Mouse (Mus musculus) liver, adult 2 months (tissue): Measurements from ENCODE around the gene Dhx32. TPM values are rescaled to one million over a fixed set of nuclear protein-coding genes. Genes with fewer than 3 reads are reported as not detected.

Source experiments
- DNase-seq: peaks from one replicate; pipeline ENCODE4 v3.0.0-alpha.2; 2011; ENCODE audit warnings: low read depth, low spot score; ENCODE audit errors: extremely low read depth
- H3K27ac ChIP-seq: fragments of 200-500 bp; replicated peaks from 2 replicates; pipeline ENCODE4 v1.5.1; 2012; ENCODE audit warnings: low read depth, mild to moderate bottlenecking, control low read depth, inconsistent platforms, low read length; ENCODE audit not compliant: insufficient read depth
- H3K27me3 ChIP-seq: fragments of 200-500 bp; 2 replicates; pipeline ENCODE4 v1.6.1; 2012; ENCODE audit warnings: mild to moderate bottlenecking, moderate library complexity, low read length, inconsistent platforms; ENCODE audit not compliant: control insufficient read depth, insufficient read depth
- H3K36me3 ChIP-seq: fragments of 200-500 bp; 2 replicates; pipeline ENCODE4 v1.6.1; 2012; ENCODE audit warnings: low read length, inconsistent platforms; ENCODE audit not compliant: control insufficient read depth, insufficient read depth
- H3K4me1 ChIP-seq: fragments of 200-500 bp; 2 replicates; pipeline ENCODE4 v1.6.1; 2011; ENCODE audit warnings: low read length; ENCODE audit not compliant: control insufficient read depth, insufficient read depth
- H3K4me3 ChIP-seq: fragments of 200-500 bp; 2 replicates; pipeline ENCODE4 v1.5.1; 2011; ENCODE audit warnings: low read depth, mild to moderate bottlenecking, control low read depth, low read length, moderate library complexity; ENCODE audit not compliant: insufficient read depth
- H3K79me2 ChIP-seq: fragments of 200-500 bp; 2 replicates; pipeline ENCODE4 v1.6.1; 2012; ENCODE audit warnings: inconsistent platforms, mild to moderate bottlenecking, low read length, moderate library complexity; ENCODE audit not compliant: control insufficient read depth, insufficient read depth
- H3K9ac ChIP-seq: fragments of 200-500 bp; 2 replicates; pipeline ENCODE4 v1.6.1; 2012; ENCODE audit warnings: low read depth, mild to moderate bottlenecking, control low read depth, inconsistent platforms, low read length
- CTCF ChIP-seq: fragments of 200-500 bp; IDR thresholded peaks from 2 replicates; pipeline ENCODE4 v1.5.1; 2011; ENCODE audit warnings: low read depth, low read length, control low read depth
- POLR2A ChIP-seq: fragments of 200-500 bp; IDR thresholded peaks from 2 replicates; pipeline ENCODE4 v1.6.1; 2011; ENCODE audit warnings: low read length, control low read depth; ENCODE audit not compliant: insufficient read depth; ENCODE audit errors: extremely low read depth
- WGBS: fragments of 180-500 bp; shearing (Covaris S2); methylation state at CpG from one replicate; pipeline ENCODE4 v1.1.7; 2018; 5-methylcytosine and 5-hydroxymethylcytosine counted together
- polyA plus RNA-seq: library from polyadenylated mRNA; depleted of rRNA; stranded (reverse); fragments of >200 nt; gene quantifications from 2 replicates; pipeline ENCODE4 v1.2.3, GENCODE M21; 2012
- total RNA-seq: library from RNA; depleted of rRNA; stranded (reverse); fragments of >200 nt; gene quantifications from 2 replicates; pipeline ENCODE4 v1.2.3, GENCODE M21; 2014

The Dhx32 gene
- total and polyA plus RNA-seq, 2 experiments = 17.0 to 24.0 TPM

DNA sequence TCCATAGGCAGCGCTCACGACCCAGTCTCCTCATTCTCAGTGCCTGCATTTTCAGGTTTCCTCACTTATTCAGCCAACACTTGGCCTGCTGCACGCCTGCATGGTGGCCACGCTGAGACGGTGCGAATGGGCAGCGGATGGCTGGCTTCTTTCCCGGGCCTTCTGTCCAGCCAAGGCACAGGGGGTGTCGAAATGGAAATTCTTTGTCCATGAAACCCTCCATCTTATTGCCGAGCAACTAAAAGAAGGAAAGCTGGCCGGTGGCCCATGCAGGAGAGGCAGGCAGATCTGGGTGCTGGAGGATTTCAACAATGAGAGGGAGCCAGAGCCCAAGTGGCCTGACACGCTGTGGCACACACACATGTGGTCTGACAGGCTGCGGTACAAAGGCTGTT is 16.7 kb downstream of the Dhx32 start:
- no peak overlapping the region for H3K9ac ChIP-seq
- TF ChIP-seq CTCF (no peak), POLR2A (no peak)
- H3K27ac ChIP-seq = no peak overlapping the region
- peaks cover 25% of the 10 kb centered on the region for H3K79me2 ChIP-seq
- H3K4me3 ChIP-seq = no peak overlapping the region
- no peaks in the 10 kb centered on the region for H3K27me3 ChIP-seq
- whole genome bisulfite sequencing = 75% methylated on average over 13 of the region's 13 CpGs
- no peak for DNase-seq
- no peaks in the 10 kb centered on the region for H3K36me3 ChIP-seq
- H3K4me1 ChIP-seq = peaks cover 4% of the 10 kb centered on the region; the same call in 1 of the 2 replicates

DNA sequence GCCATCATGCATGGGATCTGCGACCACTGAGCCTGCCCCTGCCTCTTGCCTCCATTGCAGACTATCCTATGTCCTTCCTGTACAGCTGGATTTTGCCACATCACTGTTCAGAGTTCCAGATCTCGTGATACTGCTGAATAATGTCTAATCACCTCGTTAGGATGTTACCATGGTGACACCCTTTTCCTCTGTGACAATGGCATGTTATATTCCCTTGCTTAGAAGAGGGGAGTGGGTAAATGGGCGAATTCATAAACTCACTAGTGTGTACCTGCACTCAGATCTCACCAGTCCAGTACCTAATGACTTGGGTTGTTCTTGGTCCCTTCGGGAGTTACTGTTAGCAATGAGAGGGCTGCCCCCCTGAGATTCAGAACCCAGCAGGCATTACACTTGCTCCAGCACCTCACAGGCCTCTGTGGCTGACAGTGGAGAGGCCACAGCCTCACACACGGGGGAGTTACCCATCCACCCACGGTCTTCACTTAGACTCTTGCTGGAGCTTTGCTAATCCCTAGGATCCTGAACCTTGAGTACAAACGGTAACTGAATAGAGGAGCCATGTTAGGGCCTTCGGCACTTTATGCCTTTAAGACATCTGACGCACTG is 17.2 kb downstream of the Dhx32 start:
- H3K79me2 ChIP-seq = peaks cover 25% of the 10 kb centered on the region
- H3K27me3 ChIP-seq = no peaks in the 10 kb centered on the region
- no peaks in the 10 kb centered on the region for H3K36me3 ChIP-seq
- no peak overlapping the region for H3K9ac ChIP-seq
- H3K4me1 ChIP-seq = peaks cover 4% of the 10 kb centered on the region; the same call in 1 of the 2 replicates
- H3K4me3 ChIP-seq = no peak overlapping the region
- H3K27ac ChIP-seq = no peak overlapping the region
- 91% methylated on average over 10 of the region's 10 CpGs for WGBS
- DNase-seq = no peak
- TF ChIP-seq POLR2A (no peak), CTCF (no peak)

DNA sequence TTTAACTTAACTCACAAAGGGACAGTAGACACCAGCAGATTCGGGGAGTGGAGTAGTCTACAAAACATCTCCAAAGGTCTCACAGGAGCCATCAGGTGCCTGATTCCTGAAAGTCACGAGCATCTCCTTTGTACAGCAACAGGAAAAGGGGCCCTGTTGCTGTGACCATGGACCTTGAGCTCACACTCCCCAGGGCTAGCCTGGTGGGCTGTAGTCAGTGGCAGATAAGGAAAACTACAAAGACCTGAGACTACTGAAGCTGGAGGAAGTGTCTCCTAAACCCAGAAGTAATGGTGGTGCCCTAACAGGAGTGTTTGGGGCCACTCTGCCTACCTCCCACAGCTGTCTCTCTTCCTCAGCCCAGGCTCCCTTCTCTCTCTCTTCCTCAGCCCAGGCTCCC is 18.1 kb downstream of the Dhx32 start:
- no peaks in the 10 kb centered on the region for H3K36me3 ChIP-seq
- no peak overlapping the region for H3K4me3 ChIP-seq
- H3K4me1 ChIP-seq = peaks cover 4% of the 10 kb centered on the region; the same call in 1 of the 2 replicates
- no peak overlapping the region for H3K27ac ChIP-seq
- no peaks in the 10 kb centered on the region for H3K27me3 ChIP-seq
- TF ChIP-seq CTCF = no peak
- no peak for TF ChIP-seq POLR2A
- H3K79me2 ChIP-seq = peaks cover 25% of the 10 kb centered on the region
- DNase-seq = no peak
- H3K9ac ChIP-seq = no peak overlapping the region
- 87% methylated on average over 2 of the region's 2 CpGs for WGBS

DNA sequence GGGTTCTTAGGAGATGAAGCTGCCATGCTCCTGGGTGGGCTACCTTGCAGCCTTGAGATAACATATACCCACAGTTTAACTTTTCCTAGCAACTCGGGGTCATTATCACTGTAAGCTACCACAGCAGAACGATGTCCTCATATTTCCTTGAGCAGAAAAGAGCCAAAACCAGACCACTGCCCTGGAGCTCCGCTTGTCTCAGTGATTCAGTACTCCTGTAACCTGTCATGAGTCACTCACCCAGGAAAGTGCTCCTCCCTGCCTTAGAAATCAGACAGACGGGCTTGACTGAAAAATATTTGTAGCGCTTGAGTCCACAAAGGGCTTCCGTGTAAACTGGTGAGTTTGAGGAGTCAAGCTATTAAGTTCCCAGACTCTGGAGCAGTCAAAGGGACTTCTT is 19.8 kb downstream of the Dhx32 start:
- Histone ChIP-seq H3K9ac (no peak overlapping the region), H3K27me3 (no peaks in the 10 kb centered on the region), H3K4me1 (peaks cover 7% of the 10 kb centered on the region), H3K4me3 (no peak overlapping the region), H3K36me3 (peaks cover 5% of the 10 kb centered on the region; the same call in 1 of the 2 replicates), H3K79me2 (peaks cover 25% of the 10 kb centered on the region), H3K27ac (no peak overlapping the region)
- 90% methylated on average over 6 of the region's 6 CpGs for WGBS
- DNase-seq = no peak
- TF ChIP-seq POLR2A (no peak), CTCF (no peak)

DNA sequence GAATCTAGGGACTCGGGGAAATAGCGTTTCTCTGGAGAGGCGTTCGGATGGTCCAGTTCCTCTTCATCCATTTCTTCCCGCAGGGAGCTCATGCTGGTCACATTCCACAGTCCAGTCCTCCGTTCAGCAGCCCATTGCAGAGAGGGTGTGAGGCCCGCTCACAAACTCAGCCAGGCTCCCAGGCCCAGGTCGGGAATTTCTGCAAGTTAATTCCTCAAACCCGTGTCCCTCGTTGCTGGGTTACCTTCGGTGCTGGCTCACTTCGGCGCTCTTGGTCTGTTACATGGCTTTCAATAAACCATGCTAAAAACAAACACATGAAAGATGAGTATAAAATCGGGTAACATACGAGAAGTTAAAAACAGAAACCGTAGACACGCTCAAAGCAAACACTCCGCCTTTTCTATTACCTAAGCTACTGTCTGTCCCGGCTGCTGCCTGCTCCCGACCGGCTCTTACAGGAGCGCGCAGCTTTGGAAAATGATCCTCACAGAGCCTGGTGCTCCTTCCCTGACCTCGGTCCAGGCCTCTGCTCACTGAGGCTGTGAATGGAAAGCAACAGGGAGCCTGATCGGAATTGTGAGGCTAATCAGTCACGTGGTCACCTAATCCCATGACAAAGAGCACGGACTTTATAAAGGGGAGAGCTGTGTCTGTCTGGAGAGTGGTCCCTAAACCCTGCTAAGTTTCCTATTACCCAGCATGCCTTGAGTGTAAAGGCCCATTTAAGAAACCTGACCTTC is 22.7 kb downstream of the Dhx32 start:
- Histone ChIP-seq H3K4me3 (no peak overlapping the region), H3K79me2 (peaks cover 17% of the 10 kb centered on the region), H3K36me3 (peaks cover 5% of the 10 kb centered on the region; the same call in 1 of the 2 replicates), H3K27ac (no peak overlapping the region), H3K4me1 (peaks cover 7% of the 10 kb centered on the region), H3K9ac (no peak overlapping the region), H3K27me3 (no peaks in the 10 kb centered on the region)
- WGBS = 70% methylated on average over 27 of the region's 27 CpGs
- TF ChIP-seq CTCF (no peak), POLR2A (no peak)
- DNase-seq = no peak

DNA sequence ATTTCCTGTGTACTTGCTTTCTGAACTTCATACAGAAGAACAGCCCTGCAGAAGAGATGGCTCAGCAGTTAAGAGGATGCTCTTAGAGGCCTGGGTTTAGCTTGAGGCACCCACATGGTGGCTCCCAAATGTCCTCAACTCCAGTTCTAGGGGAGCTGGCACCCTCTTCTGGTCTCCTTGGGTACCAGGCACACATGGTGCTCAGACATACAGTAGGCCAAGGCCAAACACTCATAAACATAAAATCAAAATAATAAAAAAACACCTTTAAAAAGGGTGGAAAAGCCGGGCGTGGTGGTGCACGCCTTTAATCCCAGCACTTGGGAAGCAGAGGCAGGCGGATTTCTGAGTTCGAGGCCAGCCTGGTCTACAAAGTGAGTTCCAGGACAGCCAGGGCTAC is 23.8 kb downstream of the Dhx32 start:
- no peak for DNase-seq
- 97% methylated on average over 5 of the region's 5 CpGs for WGBS
- Histone ChIP-seq H3K79me2 (peaks cover 10% of the 10 kb centered on the region), H3K27ac (no peak overlapping the region; the same call in 1 of the 2 replicates), H3K27me3 (no peaks in the 10 kb centered on the region), H3K9ac (no peak overlapping the region), H3K36me3 (peaks cover 5% of the 10 kb centered on the region; the same call in 1 of the 2 replicates), H3K4me1 (peaks cover 7% of the 10 kb centered on the region), H3K4me3 (no peak overlapping the region)
- no peak for TF ChIP-seq POLR2A
- peak; percentile 29; the same call in 1 of the 2 replicates for TF ChIP-seq CTCF
